Mouse (Mus musculus) ES-Bruce4 (cell line): ENCODE measurements around the gene Fcor. TPM values are rescaled to one million over a fixed set of nuclear protein-coding genes. Genes with fewer than 3 reads are reported as not detected.

ENCODE experiments used
- H3K27ac ChIP-seq: 2 replicates; pipeline ENCODE4 v1.5.1; 2012; ENCODE audit warnings: low read length, inconsistent platforms; ENCODE audit not compliant: insufficient read depth
- H3K27me3 ChIP-seq: 2 replicates; pipeline ENCODE4 v1.6.1; 2012; ENCODE audit warnings: mild to moderate bottlenecking, low read length, inconsistent platforms; ENCODE audit not compliant: control insufficient read depth, poor library complexity, insufficient read depth, severe bottlenecking
- H3K36me3 ChIP-seq: 2 replicates; pipeline ENCODE4 v1.6.1; 2012; ENCODE audit warnings: inconsistent platforms, mild to moderate bottlenecking, low read length, moderate library complexity; ENCODE audit not compliant: control insufficient read depth, poor library complexity, insufficient read depth, severe bottlenecking
- H3K4me1 ChIP-seq: one replicate; pipeline ENCODE4 v1.8.1; 2011; ENCODE audit warnings: low read length; ENCODE audit not compliant: control insufficient read depth, insufficient read depth
- H3K4me3 ChIP-seq: 2 replicates; pipeline ENCODE4 v1.5.1; 2011; ENCODE audit warnings: low read depth, mild to moderate bottlenecking, low read length
- H3K9ac ChIP-seq: 2 replicates; pipeline ENCODE4 v1.6.1; 2012; ENCODE audit warnings: low read depth, mild to moderate bottlenecking, inconsistent platforms; ENCODE audit not compliant: poor library complexity, severe bottlenecking
- H3K9me3 ChIP-seq: replicated peaks from 2 replicates; pipeline ENCODE4 v1.6.1; 2012; ENCODE audit warnings: mild to moderate bottlenecking, low read length, inconsistent platforms; ENCODE audit not compliant: control insufficient read depth, poor library complexity, insufficient read depth, severe bottlenecking
- CTCF ChIP-seq: IDR thresholded peaks from one replicate; pipeline ENCODE4 v1.8.1; 2011; ENCODE audit warnings: low read depth, low read length
- EP300 ChIP-seq: IDR thresholded peaks from 2 replicates; pipeline ENCODE4 v1.6.1; 2011; ENCODE audit warnings: low read depth, low read length; ENCODE audit not compliant: insufficient read depth
- POLR2A ChIP-seq: IDR thresholded peaks from one replicate; pipeline ENCODE4 v1.8.1; 2011; ENCODE audit warnings: low read length; ENCODE audit not compliant: insufficient read depth
- polyA plus RNA-seq: library from polyadenylated mRNA; stranded (reverse); fragments of >200 nt; gene quantifications from 2 replicates; pipeline ENCODE4 v1.2.4, GENCODE M21; 2011; ENCODE audit warnings: low read depth; ENCODE audit not compliant: missing spikeins, insufficient read depth, insufficient read length

The Fcor gene
- polyA plus RNA-seq, 1 experiment = 11.9 TPM

DNA sequence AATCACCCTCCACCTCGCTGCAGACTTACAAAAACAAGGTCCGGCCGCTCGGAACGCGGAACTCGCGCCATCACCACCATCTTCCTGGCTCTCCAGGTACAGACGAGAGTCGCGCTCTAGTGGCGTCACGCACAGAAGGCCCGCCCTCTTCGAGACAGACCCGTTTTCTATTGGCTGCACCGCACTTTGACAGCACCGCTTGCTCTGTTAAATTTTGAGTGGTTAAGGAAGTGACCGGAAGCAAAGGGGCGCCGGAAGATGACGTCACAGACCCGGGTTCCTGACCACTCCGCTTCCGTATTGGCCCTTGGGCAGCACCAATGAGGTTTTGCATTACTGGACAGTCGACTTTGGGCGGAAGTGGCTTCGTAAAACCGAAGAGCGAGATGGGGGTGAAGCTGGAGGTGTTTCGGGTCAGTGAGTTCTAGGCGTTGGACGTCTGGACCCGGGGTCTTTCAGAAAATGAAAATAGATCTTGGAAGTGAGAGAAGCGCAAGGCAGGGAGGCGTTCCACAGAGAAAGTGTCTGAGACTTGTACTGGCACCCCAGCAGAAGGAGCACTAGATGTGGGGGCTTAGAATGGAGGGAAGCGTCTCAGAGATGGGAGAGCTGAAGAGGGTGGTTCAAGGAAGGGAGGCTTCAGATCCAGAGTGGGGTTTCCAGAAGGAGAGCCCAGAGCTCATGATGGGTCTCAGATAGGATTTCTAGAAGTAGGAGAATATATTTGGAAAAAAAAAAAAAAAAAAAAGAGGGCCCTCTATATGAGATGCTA is 50.8 kb downstream of the Fcor start, which contains the start of the genes Xab2 and Pet100:
TSS of gene Xab2 (minus strand) at position 118 of the 772 bp plus-strand sequence.
TSS of gene Pet100 (plus strand) at position 350 of the 772 bp plus-strand sequence.
- Histone ChIP-seq H3K4me3 (peak within 1 kb of the TSS; percentile 97), H3K27ac (no peak within 1 kb of the TSS), H3K9ac (peak within 1 kb of the TSS; percentile 83), H3K36me3 (peaks cover 19% of the 10 kb centered on the region), H3K9me3 (no peaks in the 10 kb centered on the region), H3K4me1 (no peaks in the 10 kb centered on the region), H3K27me3 (no peaks in the 10 kb centered on the region)
- TF ChIP-seq POLR2A (no peak), EP300 (no peak), CTCF (no peak)

Other genes starting within 250 kb of the Fcor start
- 4.6 and 6.7 TPM in 2 replicates for gene Pex11g, start 204.7 kb downstream of the Fcor start, polyA plus RNA-seq
- 0.39 and 0.44 TPM in 2 replicates for gene Tex45, start 201.5 kb downstream of the Fcor start, polyA plus RNA-seq
- gene Zfp358, start 179.2 kb downstream of the Fcor start, polyA plus RNA-seq = 15.5 and 17.7 TPM in 2 replicates
- gene Mcoln1, start 171.9 kb downstream of the Fcor start, polyA plus RNA-seq = 62.0 and 62.3 TPM in 2 replicates
- 46.6 and 47.5 TPM in 2 replicates for gene Pnpla6, start 157.0 kb downstream of the Fcor start, polyA plus RNA-seq
- gene C330021F23Rik, start 104.4 kb downstream of the Fcor start, polyA plus RNA-seq = 22.8 and 24.0 TPM in 2 replicates
- gene Camsap3, start 85.1 kb downstream of the Fcor start, polyA plus RNA-seq = 68.9 and 69.1 TPM in 2 replicates
- 57.8 and 65.8 TPM in 2 replicates for gene Xab2, start 51.0 kb downstream of the Fcor start, polyA plus RNA-seq
- gene Pet100, start 50.8 kb downstream of the Fcor start, polyA plus RNA-seq = 93.4 and 100 TPM in 2 replicates
- not detected in 2 replicates for gene Pcp2, start 46.8 kb downstream of the Fcor start, polyA plus RNA-seq
- 125 and 145 TPM in 2 replicates for gene Stxbp2, start 41.4 kb downstream of the Fcor start, polyA plus RNA-seq
- 0.94 and 1.8 TPM in 2 replicates for gene Retn, start 16.6 kb downstream of the Fcor start, polyA plus RNA-seq
- not detected in 2 replicates for gene Mcemp1, start 6.6 kb downstream of the Fcor start, polyA plus RNA-seq
- gene Trappc5, start 3.9 kb upstream of the Fcor start, polyA plus RNA-seq = 18.2 and 18.7 TPM in 2 replicates
- not detected in 2 replicates for gene Fcer2a, start 21.8 kb upstream of the Fcor start, polyA plus RNA-seq
- not detected in 2 replicates for gene Clec4g, start 48.3 kb upstream of the Fcor start, polyA plus RNA-seq
- gene Cd209a, start 76.6 kb upstream of the Fcor start, polyA plus RNA-seq = not detected in 2 replicates
- not detected in 2 replicates for gene Cd209e, start 181.9 kb upstream of the Fcor start, polyA plus RNA-seq
- gene Cd209d, start 206.2 kb upstream of the Fcor start, polyA plus RNA-seq = not detected in 2 replicates